Mouse (Mus musculus) kidney, adult 9 months (tissue): ENCODE results near the gene Ptpn1.

Experiments used
- DNase-seq: peaks from one replicate; pipeline ENCODE4 v3.0.0; 2022

Gene Ptpn1

DNA sequence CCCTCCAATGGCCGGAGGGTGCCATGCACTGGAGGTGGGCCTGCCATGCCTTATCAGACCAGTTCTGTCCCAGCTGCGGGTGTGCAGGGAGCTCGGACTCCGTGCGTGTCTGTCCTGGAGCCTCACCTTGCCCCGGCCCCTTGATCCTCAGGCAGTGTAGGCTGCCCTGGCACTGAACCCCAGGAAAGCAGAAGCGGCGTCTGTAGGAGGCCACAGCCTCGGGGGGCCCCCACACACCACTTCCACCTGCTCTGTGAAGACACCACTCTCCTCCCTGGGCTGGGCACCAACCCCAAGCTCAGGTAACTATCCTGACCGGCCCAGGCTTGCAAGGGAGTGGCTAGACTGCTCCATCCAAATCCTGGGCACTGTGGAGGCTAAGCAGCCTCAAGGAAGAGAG lies 48.5 kb downstream of the Ptpn1 start:
- DNase-seq = no peak

DNA sequence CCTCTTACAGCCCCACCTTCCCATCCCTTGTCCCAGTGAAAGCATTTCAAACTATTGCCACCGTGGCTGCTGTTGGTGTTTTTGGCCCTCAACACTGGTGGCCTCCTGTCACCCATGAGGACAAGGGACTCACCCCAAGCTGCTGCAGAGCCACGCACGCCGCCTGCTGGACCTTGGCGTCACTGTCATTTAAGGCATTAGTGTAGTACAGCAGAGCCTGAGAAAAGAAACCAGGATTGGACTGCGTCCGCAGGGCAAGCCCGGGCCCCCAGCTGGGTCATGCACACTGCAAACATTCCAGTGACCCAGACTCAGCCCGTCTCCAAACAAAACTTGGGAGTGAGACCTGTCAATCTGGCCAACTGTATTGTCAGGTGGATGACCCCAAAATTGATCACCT lies 50.8 kb downstream of the Ptpn1 start:
- no peak for DNase-seq

DNA sequence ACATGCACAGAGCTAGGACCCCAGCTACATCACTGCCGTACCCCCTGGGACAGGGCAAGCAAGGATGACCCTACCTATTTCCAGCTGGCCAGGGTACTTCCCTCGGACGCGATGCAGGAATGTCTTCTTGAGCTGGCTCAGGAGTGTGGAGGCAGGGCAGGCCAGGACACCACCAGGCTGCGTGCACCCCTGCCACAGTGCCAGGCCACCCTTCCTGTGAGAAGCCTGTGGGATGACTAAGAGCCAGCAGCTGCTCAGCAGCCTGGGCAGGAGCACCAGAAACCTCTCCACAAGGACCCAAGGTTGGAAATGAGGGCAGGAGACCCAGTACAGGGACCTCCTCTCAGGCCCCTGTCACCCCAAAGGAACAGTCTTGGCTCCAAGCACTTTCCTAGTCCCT lies 52.5 kb downstream of the Ptpn1 start:
- no peak for DNase-seq

DNA sequence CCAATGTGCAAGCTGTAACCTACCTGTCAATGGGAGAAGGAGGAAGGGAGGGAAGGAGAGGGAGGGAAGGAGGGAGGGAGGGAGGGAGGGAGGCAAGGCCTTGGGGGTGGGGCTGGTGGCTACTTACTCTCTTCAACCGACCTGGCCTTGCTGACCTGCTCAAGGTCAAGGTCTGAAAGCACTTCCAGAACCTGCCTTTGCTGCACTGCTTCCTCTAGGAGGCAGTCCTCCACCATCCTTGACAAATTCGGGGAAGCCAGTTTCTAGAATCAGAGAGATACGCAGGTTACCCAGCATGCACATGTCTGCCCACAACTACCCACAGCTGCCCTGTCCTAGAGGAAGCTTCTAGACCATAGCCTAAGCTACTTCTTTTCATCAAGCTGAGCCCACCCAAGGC lies 53.1 kb downstream of the Ptpn1 start:
- peak; percentile 57 for DNase-seq

DNA sequence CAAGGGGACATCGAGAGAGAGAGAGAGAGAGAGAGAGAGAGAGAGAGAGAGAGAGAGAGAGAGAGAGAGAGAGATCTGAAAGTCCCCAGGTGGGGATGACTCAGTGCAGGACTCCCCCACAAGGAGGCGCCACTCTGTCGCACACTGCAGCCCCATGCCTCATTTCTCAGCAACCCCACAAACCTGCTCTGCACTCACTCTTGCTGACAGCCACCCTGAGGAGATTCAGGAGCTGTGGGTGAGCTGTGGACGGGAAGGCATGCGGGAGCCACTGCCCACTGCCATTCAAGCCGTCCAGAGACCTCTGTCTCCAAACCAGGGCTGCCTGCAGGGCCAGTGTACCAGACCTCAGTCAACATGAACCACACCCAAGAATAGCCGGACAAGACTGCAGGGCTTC lies 54.9 kb downstream of the Ptpn1 start:
- peak; percentile 50 for DNase-seq

DNA sequence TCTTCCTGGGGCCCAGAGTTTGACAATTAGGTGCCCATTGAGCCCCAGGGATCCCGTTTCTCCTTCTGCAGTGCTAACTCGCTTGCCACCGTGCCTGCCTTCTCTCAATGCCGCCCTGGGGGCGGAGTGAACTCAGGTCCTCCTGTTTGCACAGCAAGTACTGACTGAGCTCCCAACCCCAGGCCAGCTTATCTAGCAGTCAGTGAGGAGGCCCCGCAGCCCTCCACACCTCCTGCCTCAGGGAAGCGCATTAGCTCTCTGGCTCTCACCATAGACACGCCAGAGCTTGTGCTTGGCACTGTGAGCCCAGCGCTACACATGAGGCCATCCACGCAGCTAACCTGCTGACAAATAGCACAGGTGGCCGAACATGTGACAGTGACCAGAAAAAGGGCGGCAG lies 55.8 kb downstream of the Ptpn1 start:
- no peak for DNase-seq

DNA sequence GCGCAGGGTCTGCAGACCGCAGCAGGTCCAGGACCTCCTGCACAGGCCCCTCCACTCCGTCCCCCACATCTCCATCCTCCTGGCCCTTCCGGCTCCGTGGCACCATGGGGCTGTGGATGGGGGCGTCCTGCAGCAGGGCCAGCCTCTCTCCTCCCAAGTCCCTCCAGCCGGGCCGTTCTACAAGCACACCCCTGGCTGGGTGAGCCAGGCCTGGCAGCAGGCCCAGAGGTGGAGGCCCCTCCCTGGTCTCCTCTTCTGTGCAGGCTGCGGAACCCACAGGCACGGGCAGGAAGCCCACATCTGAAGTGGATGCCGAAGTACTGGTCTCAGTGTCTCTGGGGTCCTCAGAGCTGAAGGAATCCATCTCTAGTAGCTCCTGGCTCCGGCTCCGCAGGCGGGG lies 57.5 kb downstream of the Ptpn1 start:
- no peak for DNase-seq

DNA sequence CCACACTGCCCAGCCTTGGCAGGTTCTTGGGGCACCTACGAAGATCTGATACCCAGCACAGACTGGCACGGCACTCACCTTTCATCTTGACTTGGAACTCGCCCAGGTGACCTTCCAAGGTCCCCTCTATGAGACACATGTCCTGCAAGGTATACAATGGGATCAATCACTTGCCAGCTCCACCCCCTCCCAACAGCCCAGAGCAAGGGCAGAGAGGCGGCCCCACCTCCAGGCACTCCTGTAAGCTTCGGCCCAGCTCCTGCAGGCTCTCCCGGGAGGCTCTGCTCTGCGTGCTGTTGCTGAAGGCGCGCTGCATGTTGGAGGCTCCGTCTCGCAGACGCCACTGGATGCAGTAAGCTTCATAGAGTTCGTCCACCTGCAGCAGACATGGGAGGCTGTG lies 61.4 kb downstream of the Ptpn1 start:
- DNase-seq = no peak

DNA sequence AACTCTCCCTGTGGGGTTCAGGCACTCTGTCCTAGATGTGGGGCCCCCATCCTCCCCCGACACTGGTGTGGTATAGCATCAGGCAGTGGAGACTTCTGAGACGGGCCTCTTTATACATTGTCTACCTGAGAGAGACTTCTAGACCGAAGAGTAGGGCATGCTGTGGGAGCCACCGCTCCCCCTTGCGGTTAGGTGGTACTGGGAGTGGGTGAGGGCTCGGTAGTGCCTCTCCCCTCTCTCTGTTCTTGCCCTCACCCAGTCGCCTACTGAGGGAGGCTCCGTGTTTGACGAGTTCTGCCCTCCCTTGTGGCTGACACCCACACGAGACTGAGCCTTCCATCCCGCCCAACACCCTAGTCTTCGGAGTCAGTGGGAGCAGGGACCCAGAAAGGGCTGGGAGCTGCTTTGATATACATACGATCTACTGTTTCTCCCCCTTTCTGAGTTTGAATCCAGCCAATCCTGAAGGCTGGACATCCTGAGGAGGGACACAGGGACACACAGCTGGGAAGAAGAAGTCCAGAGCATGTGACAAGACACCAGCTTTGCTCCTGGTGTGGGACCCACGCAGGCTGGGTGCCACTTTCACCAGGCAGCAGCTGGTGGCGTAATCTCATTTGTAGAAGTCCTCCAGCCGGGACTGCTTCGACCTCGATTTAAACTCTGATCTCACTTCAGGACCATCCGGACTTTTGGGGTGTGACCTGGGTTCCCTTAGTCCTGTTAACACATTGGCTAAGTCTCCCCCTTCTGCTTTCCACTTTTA lies 64.2 kb downstream of the Ptpn1 start:
- no peak for DNase-seq

DNA sequence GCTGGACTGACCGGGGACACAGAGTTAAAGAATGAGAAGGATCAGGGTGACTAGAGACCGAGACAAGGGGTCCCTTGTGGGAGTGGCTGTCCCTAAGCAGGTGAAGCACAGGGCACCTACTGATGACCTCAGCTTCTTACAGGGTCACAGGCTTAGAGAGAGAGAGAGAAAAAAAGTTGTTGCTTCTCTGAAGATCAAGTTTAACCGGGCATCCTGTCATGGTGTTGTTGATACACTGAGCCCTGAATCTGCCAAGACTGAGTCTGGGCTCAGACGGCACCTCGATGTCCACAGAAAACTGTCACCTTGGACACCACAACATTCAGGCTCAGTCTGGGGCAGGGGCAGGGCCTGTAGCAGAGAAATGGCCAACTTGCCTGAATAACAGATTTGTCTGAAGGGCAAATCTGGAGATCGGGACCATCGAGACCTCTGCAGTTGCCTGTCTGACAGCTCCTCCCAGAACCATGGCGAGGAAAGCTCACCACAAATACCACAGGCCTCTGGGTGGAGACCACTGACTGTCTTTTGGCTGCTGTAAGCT lies 64.9 kb downstream of the Ptpn1 start:
- DNase-seq = no peak

DNA sequence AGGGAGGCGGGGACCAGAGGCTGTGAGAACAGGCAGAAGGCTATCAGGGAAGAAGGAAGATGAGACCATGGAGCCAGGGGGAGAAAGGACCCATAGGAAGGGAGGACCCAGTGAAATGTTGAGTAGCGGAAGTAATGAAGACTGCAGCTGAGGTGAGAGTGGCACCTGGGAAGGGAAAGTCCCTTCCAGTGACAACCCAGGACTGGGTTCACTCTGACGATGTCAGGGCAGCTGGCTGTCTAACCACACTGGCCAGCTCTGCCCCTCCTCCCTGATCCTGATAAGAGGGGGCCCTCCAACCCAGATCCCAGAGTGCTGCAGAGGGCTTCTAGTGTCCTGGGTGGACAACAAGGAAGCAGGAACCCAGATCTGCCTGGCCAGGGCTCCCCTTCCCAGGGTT lies 65.7 kb downstream of the Ptpn1 start:
- DNase-seq = no peak

DNA sequence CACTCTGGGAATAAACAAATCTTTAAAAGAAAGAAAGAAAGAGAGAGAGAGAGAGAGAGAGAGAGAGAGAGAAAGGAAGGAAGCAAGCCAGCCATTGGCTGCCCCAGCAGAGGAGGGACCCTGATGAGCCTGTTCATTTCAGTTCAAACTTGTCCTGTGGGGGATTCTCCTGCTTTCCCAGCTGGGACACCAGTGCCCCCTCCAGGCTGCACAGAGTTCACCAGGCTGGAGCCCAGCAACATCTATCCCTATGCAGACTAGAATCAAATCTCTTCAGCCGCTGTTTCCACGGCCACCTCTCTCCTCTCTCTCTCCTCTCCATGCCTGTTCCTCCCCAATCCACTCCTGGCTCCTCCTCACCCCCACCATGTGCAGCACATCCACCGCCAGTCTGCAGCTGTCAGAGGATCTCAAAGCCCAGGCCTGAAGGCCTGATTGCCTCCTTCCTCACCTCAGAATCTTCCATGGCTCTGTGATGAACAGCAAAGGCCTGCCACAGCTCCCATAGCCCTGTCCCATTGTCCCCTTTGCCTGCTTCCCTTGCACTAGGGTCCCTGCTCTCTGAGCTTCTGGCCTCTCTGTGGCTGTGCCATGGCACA lies 67.4 kb downstream of the Ptpn1 start:
- no peak for DNase-seq

DNA sequence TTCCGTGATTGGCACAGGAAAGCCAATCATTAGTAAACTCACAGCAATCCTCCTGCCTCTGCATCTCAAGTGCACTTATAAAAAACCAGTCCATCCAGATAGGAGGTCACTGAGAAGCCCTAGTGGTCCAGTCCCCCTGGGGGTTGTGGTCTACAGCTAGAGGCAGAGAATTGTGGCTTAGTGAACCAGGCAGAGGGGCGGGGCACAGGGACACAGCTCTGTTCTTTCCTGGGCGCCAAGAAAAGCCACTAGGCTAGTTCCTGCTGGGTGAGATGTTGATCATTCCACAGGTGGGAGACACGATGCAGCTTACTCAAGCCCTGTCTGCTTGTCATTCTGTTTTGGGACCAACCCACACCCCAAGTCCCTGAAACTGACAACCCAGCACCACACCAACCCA lies 70.3 kb downstream of the Ptpn1 start:
- DNase-seq = no peak

DNA sequence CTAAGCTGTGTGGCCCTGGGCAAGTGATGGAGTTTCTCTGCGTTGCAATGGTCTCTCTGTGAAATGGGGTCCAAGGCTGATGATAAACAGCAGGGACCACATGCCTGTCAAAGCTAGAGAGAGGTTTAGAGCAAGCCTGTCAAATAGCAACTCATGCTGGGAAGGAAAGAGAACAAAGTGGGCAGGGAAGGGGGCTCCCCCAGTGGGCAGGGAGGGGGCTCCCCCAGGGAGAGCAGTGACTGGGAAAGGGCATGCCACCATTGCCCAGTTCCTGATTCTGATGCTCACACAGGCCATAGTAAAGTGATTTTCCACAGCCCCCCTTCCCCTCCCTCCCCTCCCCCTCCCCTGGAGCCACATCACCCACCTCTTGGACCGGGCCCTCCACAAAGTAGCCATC lies 71.0 kb downstream of the Ptpn1 start:
- DNase-seq = no peak

DNA sequence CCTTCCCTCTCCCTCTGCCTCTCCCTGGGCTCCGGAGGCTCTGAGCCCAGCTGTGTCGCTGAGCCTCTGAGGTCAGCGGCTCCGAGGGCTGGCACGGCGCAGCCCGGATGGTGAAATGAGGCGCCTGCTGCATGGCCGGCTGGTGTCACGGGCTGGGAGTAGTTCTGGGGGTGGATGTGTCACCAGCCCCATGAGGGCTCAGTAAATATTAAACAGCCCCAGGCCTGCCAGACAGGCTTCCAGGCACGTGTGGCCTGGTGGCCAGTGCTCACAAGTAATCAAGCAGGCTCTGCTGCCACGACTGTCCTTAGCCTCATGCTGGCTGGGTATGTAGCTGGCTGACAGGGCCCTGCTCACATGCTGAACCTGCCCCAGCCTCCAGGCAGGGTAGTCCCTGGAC lies 71.6 kb downstream of the Ptpn1 start:
- DNase-seq = peak; percentile 85

DNA sequence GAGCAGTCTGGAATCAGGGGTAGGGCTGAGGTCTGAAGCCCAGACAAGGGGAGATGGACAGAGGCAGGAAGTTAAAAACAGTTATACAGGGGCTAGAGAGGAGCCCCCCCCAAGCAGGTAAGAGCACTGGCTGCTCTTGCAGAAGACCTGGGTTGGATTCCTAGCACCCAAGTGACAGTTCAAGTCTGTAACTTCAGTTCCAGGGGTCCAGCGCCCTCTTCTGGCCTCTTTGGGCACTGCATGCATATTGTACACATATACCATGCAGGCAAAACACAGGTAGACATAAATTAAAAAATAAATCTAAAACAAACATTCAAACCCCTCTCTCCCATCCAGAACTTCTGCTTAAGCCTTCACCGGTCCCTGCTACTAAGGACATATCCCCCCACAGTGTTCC lies 72.5 kb downstream of the Ptpn1 start:
- DNase-seq = no peak

DNA sequence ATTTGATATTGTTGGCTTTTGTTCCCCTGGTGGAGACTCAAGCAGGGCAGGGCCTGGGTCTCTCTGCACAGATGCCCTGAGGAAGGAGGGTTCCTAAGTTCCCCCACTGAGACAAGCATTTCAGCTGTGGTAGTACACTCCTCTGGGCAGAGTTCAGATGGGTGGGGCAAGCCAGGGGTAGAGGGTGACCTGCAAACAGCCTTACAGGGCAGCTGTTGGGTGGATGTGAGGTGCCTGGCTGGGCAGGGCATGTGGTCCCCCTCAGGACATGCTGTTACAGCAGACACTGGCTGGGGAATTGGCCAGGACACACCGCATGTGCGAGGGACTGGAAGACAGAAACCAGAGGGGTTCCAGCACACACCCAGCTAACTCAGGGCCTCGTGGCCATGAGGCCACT lies 73.1 kb downstream of the Ptpn1 start:
- DNase-seq = peak; percentile 73

DNA sequence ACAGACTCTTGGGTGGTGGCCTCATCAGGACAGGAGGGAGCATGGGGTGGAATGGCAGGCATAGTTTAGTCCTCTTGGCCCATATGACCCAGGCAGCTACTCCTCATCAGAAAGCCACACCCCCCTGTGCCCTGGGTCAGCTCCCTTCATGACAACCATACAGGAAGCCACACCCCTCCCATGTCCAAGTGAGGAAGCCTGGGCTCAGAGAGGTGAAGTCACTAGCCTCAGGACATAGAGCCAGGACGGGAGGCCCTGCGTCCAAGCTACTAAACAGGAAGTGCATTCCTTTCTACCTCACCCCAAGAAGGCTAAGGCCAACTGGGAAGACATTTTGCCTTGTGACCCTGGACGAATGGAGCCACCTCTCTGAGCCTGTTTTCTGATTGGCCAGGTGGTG lies 73.8 kb downstream of the Ptpn1 start:
- peak; percentile 61 for DNase-seq

DNA sequence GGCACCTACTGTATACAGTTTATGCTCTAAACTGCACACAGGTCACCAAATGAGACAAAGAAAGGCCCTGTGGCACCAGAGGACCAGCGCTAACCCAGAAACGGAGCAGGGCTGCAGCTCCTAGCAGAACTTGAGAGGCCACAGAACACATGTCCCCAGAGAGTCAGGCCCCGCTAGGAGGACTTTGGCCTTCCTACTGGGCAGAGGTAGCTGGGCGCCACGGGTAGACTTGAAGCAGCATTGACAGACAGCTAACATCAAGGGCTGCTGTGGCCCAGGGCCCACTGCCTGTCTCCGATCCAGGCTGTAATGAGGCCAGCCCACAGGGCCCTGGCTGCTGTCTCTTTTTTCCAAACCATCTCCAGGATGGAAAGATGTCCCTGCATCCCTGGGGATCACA lies 74.6 kb downstream of the Ptpn1 start:
- peak; percentile 68 for DNase-seq

DNA sequence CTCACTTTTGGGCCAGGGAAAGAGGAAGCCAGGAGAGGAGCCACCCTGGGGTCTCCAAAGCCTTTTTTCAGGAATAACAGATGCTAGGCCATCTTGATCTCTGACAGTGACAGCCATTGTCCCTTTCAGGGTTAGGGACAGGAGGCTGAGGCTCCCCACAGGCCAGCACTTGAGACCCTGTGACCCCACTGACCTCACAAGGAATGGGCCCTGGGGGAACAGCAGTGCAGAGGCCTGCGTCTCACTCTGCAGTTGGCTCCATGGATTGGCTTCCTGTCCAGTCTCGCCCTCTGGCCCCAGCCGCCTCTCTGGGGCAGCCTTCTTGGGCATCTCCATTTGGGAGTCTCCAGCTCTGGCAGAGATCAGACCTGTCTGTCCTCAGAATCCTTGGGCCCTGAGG lies 76.3 kb downstream of the Ptpn1 start:
- no peak for DNase-seq

DNA sequence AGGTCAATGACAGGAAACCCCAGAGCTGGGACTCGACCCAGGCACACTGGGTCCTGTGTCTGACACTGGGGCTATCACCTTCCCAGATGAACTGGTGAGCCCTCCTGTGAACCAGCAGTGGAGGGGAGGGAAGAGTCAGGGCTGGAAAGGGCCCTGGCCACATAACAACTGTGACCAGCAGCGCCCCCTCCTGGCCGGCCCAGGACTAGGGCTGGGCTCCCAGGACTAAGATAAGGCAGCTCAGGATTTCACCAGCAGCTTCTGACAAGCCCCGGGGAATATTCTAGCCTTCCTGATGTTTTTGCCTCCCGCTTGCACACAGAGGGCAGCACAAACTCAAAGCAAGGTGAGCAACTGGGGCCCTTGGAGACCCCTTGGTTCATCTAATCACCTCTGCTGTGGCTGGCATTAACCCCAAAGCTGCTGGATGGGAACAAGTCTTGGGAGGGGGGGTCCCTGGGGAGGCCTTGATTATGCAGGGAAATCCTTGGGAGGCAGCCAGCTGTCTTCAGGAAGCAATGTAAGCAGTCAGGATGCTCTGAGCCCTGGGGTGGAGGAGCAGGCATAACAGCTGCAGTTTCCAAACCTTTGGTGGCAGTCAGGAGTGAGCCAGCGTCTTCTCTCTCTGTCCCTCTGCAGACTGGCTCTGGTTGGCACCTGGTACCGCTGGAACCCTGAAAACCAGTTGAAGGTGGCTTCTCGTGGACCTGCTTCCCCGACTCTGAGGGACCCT lies 78.2 kb downstream of the Ptpn1 start, which contains the start of gene Ripor3:
Gene Ripor3, minus strand, starts transcription at position 683 of the 733 bp plus-strand sequence.
- DNase-seq = peak; percentile 87

DNA sequence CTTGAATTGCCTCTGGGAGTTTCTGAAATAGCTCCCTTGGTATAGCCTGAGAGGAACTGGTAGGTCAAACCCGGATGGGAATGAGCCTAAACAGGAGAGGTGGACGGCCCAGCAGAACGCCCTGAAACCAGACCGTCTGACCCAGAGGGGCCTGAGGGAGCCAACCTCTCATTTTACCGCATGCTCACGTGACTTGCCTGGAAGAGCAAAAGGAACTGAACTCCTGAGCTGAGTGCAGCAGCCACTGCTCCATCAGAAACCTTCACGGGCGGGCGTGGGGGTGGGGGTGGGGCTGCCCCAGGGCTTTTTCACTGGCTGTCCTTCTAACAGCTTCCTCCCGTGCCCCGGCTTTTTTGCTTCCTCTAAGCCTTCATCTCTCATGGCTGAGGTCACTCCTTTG lies 79.0 kb downstream of the Ptpn1 start:
- no peak for DNase-seq

DNA sequence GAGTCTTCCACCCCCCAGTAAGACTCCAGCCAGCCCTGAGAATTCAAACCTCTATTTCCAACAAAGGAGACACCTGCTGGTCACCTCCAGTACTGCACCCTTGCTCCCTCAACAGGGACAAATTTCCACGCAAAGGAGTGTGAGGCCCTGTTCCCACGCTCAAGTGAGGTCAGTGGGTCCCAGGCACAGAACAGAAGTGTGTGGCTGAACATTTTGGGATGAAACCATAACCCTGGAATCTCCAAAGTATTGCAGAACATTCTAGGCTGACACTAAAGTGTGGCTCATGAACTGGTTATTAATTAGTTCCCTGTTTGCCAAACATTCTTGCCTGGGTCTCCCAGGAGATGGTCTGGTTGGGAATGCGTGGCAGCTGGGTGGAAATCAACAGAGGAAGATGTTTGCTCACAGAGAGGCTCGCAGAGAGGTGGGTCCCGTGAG lies 85.1 kb downstream of the Ptpn1 start:
- DNase-seq = peak; percentile 82

DNA sequence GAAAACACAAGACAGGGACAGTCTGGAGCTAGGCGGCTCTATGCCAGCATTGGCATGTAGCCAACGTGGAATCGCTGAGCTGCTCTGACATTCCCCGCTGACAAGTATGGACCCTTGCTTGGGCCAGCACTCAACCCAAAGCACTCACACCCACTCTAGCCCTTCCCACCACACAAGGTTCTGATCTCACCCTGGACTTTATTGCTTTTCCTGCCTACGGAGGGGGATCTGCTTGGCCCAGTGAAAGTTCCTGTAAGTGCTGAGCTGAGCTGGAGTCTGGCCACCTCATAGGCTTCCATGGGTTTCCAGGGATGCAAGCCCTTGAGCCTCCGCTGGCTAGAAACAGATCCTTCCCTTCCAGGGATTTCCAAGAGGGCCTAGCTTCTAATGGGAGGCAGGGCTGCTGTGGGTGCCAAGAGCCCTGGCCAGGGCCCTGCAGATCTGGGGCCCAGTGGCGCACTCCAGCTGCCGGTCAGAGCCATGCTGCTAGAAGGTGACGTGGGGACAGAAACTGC lies 87.4 kb downstream of the Ptpn1 start:
- DNase-seq = peak; percentile 40
